ENCODE assay signal across 8 mouse cellular contexts in genomic region chr9:108290773-108291172, GRCm38 (mm10). TPM values are rescaled to one million over a fixed set of nuclear protein-coding genes. Genes with fewer than 3 reads are reported as not detected.
DNase-seq lines count a peak whose midpoint lies in the region; ATAC-seq and TF ChIP-seq lines count a peak whose summit lies in the region.

No protein-coding gene starts in this region.

- no peaks in the 10 kb centered on the region for H3K36me3 ChIP-seq in lung, postnatal 0 days (ENCODE audit: insufficient read depth, low read length)
- H3K36me3 ChIP-seq in forebrain, embryonic 12.5 days (replicated peaks) = peaks cover 22% of the 10 kb centered on the region
- H3K36me3 ChIP-seq in limb, embryonic 13.5 days = peaks cover 21% of the 10 kb centered on the region
- H3K36me3 ChIP-seq in small intestine, adult 2 months (ENCODE audit: control insufficient read depth, insufficient read depth, low read length) = no peaks in the 10 kb centered on the region

- H3K4me3 ChIP-seq in lung, postnatal 0 days (ENCODE audit: low read depth, low read length) = peak overlapping the region; percentile 53
- H3K4me3 ChIP-seq in forebrain, embryonic 12.5 days (replicated peaks) = peak overlapping the region; percentile 49
- H3K4me3 ChIP-seq in limb, embryonic 13.5 days = peak overlapping the region; percentile 55
- H3K4me3 ChIP-seq in small intestine, adult 2 months (ENCODE audit: low read depth, low read length) = peak overlapping the region; percentile 83

- no peak for DNase-seq in lung, postnatal 0 days (ENCODE audit: low spot score)
- no peak for DNase-seq in lung, adult 18-20 months
- DNase-seq in cerebellum, postnatal 10 days = no peak
- DNase-seq in layer of hippocampus, postnatal 36 days = no peak
- no peak for DNase-seq in adrenal gland, adult 8-10 months

- no peak for TF ChIP-seq POLR2A in small intestine, adult 2 months (IDR thresholded peaks at IDR 0.05; ENCODE audit: low read depth, low read length)

- no peak for ATAC-seq in lung, postnatal 0 days
- peak; percentile 19; the same call in 1 of the 2 replicates for ATAC-seq in forebrain, embryonic 12.5 days (ENCODE audit: low FRiP score)
- no peak for ATAC-seq in limb, embryonic 13.5 days (ENCODE audit: low FRiP score, low read depth)

- no peak overlapping the region; the same call in 1 of the 2 replicates for H3K27ac ChIP-seq in lung, postnatal 0 days (ENCODE audit: low read length)
- 0 out of 2 replicates have a peak overlapping the region, but pooled peaks have one; percentile 92 for H3K27ac ChIP-seq in forebrain, embryonic 12.5 days
- peak overlapping the region; percentile 39 for H3K27ac ChIP-seq in limb, embryonic 13.5 days
- no peak overlapping the region; the same call in 1 of the 2 replicates for H3K27ac ChIP-seq in small intestine, adult 2 months (ENCODE audit: insufficient read depth, low read depth, low read length)

- peak overlapping the region; percentile 70 for H3K4me2 ChIP-seq in lung, postnatal 0 days (replicated peaks; ENCODE audit: low read depth, low read length)
- peak overlapping the region; percentile 57 for H3K4me2 ChIP-seq in forebrain, embryonic 12.5 days
- peak overlapping the region; percentile 67 for H3K4me2 ChIP-seq in limb, embryonic 13.5 days (replicated peaks)

- no peaks in the 10 kb centered on the region for H3K9me3 ChIP-seq in lung, postnatal 0 days (ENCODE audit: low read length)
- no peaks in the 10 kb centered on the region for H3K9me3 ChIP-seq in forebrain, embryonic 12.5 days
- H3K9me3 ChIP-seq in limb, embryonic 13.5 days = no peaks in the 10 kb centered on the region

- 0 out of 2 replicates have a peak overlapping the region, but pooled peaks have one; percentile 29 for H3K9ac ChIP-seq in lung, postnatal 0 days (replicated peaks; ENCODE audit: low read depth)
- H3K9ac ChIP-seq in forebrain, embryonic 12.5 days = peak overlapping the region; percentile 44
- H3K9ac ChIP-seq in limb, embryonic 13.5 days = peak overlapping the region; percentile 65

- H3K4me1 ChIP-seq in lung, postnatal 0 days (ENCODE audit: insufficient read depth, low read depth, low read length) = peaks cover 8% of the 10 kb centered on the region; the same call in 1 of the 2 replicates
- peaks cover 9% of the 10 kb centered on the region for H3K4me1 ChIP-seq in forebrain, embryonic 12.5 days
- peaks cover 5% of the 10 kb centered on the region for H3K4me1 ChIP-seq in limb, embryonic 13.5 days
- peaks cover 3% of the 10 kb centered on the region; the same call in 1 of the 2 replicates for H3K4me1 ChIP-seq in small intestine, adult 2 months (ENCODE audit: control insufficient read depth, insufficient read depth, insufficient read length, low read length)

- no peak for TF ChIP-seq CTCF in lung, postnatal 0 days (IDR thresholded peaks at IDR 0.05)
- no peak for TF ChIP-seq CTCF in small intestine, adult 2 months (IDR thresholded peaks at IDR 0.05; ENCODE audit: extremely low read depth, insufficient read length, insufficient replicate concordance, low read depth, low read length)

- WGBS in lung, postnatal 0 days = 32% methylated on average over 6 of the region's 6 CpGs
- 50% methylated on average over 6 of the region's 6 CpGs for WGBS in forebrain, embryonic 12.5 days
- WGBS in limb, embryonic 13.5 days = 53% methylated on average over 6 of the region's 6 CpGs
- WGBS in small intestine, adult 2 months = 21% methylated on average over 6 of the region's 6 CpGs

- no peak for TF ChIP-seq EP300 in lung, postnatal 0 days (IDR thresholded peaks at IDR 0.05)

- H3K27me3 ChIP-seq in lung, postnatal 0 days (replicated peaks; ENCODE audit: insufficient read depth, low read length) = no peaks in the 10 kb centered on the region
- H3K27me3 ChIP-seq in forebrain, embryonic 12.5 days = no peaks in the 10 kb centered on the region
- H3K27me3 ChIP-seq in limb, embryonic 13.5 days = no peaks in the 10 kb centered on the region
- H3K27me3 ChIP-seq in small intestine, adult 2 months (ENCODE audit: control insufficient read depth, insufficient read depth, low read length) = no peaks in the 10 kb centered on the region

RNA-seq across cellular contexts. Expression of gene Nicn1, which starts 0.5 kb away (rescaled TPM):
- polyA plus RNA-seq in lung, postnatal 0 days (2015; fragmentation: Nextera tagmentation; extraction: Ambion mirVana) = 15.8 and 18.3 TPM in 2 replicates
- polyA plus RNA-seq in forebrain, embryonic 12.5 days (2016; fragmentation: Nextera tagmentation; extraction: Ambion mirVana) = 65.0 and 69.8 TPM in 2 replicates
- polyA plus RNA-seq in limb, embryonic 13.5 days (2015; fragmentation: Nextera tagmentation; extraction: Ambion mirVana) = 53.0 and 54.0 TPM in 2 replicates
- polyA plus RNA-seq in small intestine, adult 2 months (2012; rRNA removed) = 2.9 and 3.9 TPM in 2 replicates
- 100 to 1,000 TPM in 1 of 2 experiments, 10 to 100 TPM in 1; 96.7 to 118 TPM for total RNA-seq in layer of hippocampus, postnatal 36 days (2021)
- total RNA-seq in adrenal gland, adult 8-10 months (2022) = 10 to 100 TPM; 29.5 to 49.1 (median 41.4) TPM

RNA-seq across cellular contexts. Expression of gene Amt, which starts 5.9 kb away (rescaled TPM):
- 9.2 and 9.8 TPM in 2 replicates for polyA plus RNA-seq in lung, postnatal 0 days (2015; fragmentation: Nextera tagmentation; extraction: Ambion mirVana)
- 17.7 and 22.4 TPM in 2 replicates for polyA plus RNA-seq in forebrain, embryonic 12.5 days (2016; fragmentation: Nextera tagmentation; extraction: Ambion mirVana)
- 13.5 and 13.7 TPM in 2 replicates for polyA plus RNA-seq in limb, embryonic 13.5 days (2015; fragmentation: Nextera tagmentation; extraction: Ambion mirVana)
- 1.4 and 1.9 TPM in 2 replicates for polyA plus RNA-seq in small intestine, adult 2 months (2012; rRNA removed)
- 10 to 100 TPM; 34.9 to 36.2 TPM for total RNA-seq in layer of hippocampus, postnatal 36 days (2021)
- total RNA-seq in adrenal gland, adult 8-10 months (2022) = 10 to 100 TPM in 2 of 4 experiments, 1 to 10 TPM in 2; 3.8 to 10.9 (median 7.1) TPM

RNA-seq across cellular contexts. Expression of gene Rhoa, which starts 15.2 kb away (rescaled TPM):
- 582 and 634 TPM in 2 replicates for polyA plus RNA-seq in lung, postnatal 0 days (2015; fragmentation: Nextera tagmentation; extraction: Ambion mirVana)
- polyA plus RNA-seq in forebrain, embryonic 12.5 days (2016; fragmentation: Nextera tagmentation; extraction: Ambion mirVana) = 331 and 341 TPM in 2 replicates
- polyA plus RNA-seq in limb, embryonic 13.5 days (2015; fragmentation: Nextera tagmentation; extraction: Ambion mirVana) = 426 and 428 TPM in 2 replicates
- 30.5 and 70.2 TPM in 2 replicates for polyA plus RNA-seq in small intestine, adult 2 months (2012; rRNA removed)
- total RNA-seq in layer of hippocampus, postnatal 36 days (2021) = 100 to 1,000 TPM; 169 to 173 TPM
- 100 to 1,000 TPM; 307 to 342 (median 321) TPM for total RNA-seq in adrenal gland, adult 8-10 months (2022)

RNA-seq across cellular contexts. Expression of gene Tcta, which starts 15.2 kb away (rescaled TPM):
- polyA plus RNA-seq in lung, postnatal 0 days (2015; fragmentation: Nextera tagmentation; extraction: Ambion mirVana) = 92.9 and 93.1 TPM in 2 replicates
- 30.5 and 30.7 TPM in 2 replicates for polyA plus RNA-seq in forebrain, embryonic 12.5 days (2016; fragmentation: Nextera tagmentation; extraction: Ambion mirVana)
- 30.3 and 35.8 TPM in 2 replicates for polyA plus RNA-seq in limb, embryonic 13.5 days (2015; fragmentation: Nextera tagmentation; extraction: Ambion mirVana)
- 19.0 and 36.7 TPM in 2 replicates for polyA plus RNA-seq in small intestine, adult 2 months (2012; rRNA removed)
- total RNA-seq in layer of hippocampus, postnatal 36 days (2021) = 10 to 100 TPM; 29.1 to 30.0 TPM
- 10 to 100 TPM; 56.0 to 68.0 (median 62.2) TPM for total RNA-seq in adrenal gland, adult 8-10 months (2022)

RNA-seq across cellular contexts. Expression of gene Dag1, which starts 27.0 kb away (rescaled TPM):
- 130 and 138 TPM in 2 replicates for polyA plus RNA-seq in lung, postnatal 0 days (2015; fragmentation: Nextera tagmentation; extraction: Ambion mirVana)
- polyA plus RNA-seq in forebrain, embryonic 12.5 days (2016; fragmentation: Nextera tagmentation; extraction: Ambion mirVana) = 62.7 and 67.9 TPM in 2 replicates
- 56.9 and 63.3 TPM in 2 replicates for polyA plus RNA-seq in limb, embryonic 13.5 days (2015; fragmentation: Nextera tagmentation; extraction: Ambion mirVana)
- 31.2 and 52.1 TPM in 2 replicates for polyA plus RNA-seq in small intestine, adult 2 months (2012; rRNA removed)
- 10 to 100 TPM; 77.8 to 82.4 TPM for total RNA-seq in layer of hippocampus, postnatal 36 days (2021)
- 100 to 1,000 TPM; 134 to 165 (median 148) TPM for total RNA-seq in adrenal gland, adult 8-10 months (2022)

Comparison
In these comparisons a context has a peak if more than half of its experiments do, and no peak if none do; other contexts are left out.
1. H3K27ac ChIP-seq: peak in forebrain, embryonic 12.5 days (single experiment) and limb, embryonic 13.5 days (single experiment); none in lung, postnatal 0 days (single experiment) and small intestine, adult 2 months (single experiment).
2. Peak in every context shown above with its lines, with median percentiles within 50 percentile points of each other: H3K4me2 ChIP-seq, H3K4me3 ChIP-seq and H3K9ac ChIP-seq.